Mouse (Mus musculus): Measurements from ENCODE around the gene Gpank1.
"Not testable (repeated sequence)": the region's sequence is repeated elsewhere in the genome, so short reads cannot be mapped to it uniquely, and the experiment has no call there.

Gpank1 gene

DNA sequence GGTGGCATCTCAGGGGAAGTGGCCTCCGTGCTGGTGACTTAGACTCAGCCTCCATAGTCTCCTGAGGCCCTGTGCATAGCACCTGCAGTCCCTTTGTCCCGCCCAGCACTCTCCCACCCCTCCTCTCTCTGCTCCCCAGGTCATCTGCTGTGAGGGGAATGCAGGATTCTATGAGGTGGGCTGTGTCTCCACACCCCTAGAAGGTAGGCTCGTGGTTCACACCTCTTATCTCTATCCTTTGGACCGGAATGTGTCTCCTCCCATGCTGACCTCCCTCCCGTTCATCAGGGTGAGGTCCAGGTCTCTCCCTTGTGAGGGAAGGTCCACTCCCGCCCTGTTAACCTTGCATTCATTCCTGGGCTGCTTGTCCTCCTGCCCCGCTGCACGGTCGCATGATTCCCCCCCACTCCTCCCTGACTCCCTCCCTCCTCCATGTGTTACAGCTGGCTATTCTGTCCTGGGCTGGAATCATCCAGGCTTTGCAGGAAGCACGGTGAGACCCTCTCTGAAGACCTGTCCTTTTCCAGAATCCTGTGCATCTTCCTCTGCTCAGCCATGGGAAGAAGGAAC, 21.0 kb upstream of the Gpank1 start:
- DNase-seq (ENCODE audit: low spot score in 2 of 2) = no peak

DNA sequence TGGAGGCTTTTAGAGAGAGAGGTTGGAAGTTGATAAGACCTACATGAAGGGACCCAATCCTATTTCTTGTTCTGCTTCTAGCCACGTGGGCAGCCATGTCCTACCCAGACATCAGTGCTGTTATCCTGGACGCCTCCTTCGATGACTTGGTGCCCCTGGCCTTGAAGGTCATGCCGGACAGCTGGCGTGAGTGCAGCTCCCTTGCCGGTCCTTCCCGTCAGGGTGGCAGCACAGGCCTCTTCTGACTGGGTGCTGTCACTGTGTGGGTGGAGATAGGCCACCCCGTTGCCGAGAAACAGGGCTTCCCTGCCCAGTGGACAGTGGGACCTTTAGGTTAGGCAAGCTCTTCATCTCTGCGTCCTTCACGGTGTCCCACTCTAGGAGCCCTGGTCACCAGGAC, 20.1 kb upstream of the Gpank1 start:
- no peak for DNase-seq (ENCODE audit: low spot score in 2 of 2)

DNA sequence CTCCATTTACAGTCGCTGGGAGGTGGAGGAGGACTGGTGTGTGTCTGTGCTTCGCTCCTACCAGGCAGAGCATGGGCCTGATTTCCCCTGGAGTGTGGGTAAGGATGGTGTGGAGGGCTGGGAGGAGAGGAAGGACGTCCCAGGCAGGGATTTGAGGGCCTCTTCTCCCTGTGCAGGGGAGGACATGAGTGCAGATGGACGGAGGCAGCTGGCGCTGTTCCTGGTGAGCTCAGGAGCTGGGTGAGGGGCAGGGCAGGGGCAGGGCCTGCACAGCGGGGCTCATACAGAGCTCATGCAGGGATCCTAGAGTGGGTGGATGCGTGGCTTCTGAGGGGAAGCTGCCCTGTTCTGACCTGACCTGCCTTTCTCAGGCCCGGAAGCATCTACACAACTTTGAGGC, 19.0 kb upstream of the Gpank1 start:
- DNase-seq (ENCODE audit: low spot score in 2 of 2) = no peak

DNA sequence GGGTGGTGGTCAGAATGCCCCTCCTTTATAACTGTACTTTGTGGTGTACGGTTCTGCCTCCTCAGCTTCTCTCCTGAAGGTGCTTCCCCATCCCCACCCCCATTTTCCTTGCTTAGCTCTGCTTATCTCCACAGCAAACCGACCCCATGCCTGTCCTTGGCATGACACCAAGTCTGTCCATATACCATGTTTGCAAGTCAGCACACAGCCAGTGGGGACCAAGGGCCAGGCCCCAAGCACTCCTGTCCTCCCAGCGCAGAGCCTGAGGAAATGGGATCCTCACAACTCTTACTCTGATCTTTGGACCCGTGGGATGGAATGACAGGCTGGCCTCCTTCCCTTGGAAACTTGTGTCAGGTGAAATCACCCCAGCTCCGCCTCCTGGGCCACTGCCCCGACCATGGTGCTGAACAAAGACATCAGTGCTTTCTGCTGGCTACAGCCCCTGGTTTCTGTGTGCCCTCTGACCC, 18.0 kb upstream of the Gpank1 start:
- DNase-seq (ENCODE audit: low spot score in 2 of 2) = no peak

DNA sequence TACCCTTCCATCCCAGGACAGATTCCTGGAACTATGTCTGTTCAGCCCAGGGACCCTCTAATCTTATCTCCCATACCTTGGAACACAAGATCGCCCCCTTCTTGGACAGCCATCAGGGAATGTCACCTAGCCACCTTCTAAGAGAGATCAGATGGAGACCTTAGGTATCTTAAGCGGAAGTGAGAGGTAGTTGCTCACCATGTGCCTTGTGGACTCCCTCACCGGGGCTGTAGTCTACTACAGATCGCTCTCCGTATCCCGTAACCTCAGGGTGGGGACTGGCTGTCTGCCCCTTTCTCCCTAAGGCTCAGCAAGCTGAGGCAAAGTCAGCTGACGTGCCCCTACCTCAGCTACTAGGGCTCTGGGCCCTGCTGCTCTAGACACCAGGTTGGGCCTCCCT, 17.2 kb upstream of the Gpank1 start:
- no peak for DNase-seq (ENCODE audit: low spot score in 2 of 2)

DNA sequence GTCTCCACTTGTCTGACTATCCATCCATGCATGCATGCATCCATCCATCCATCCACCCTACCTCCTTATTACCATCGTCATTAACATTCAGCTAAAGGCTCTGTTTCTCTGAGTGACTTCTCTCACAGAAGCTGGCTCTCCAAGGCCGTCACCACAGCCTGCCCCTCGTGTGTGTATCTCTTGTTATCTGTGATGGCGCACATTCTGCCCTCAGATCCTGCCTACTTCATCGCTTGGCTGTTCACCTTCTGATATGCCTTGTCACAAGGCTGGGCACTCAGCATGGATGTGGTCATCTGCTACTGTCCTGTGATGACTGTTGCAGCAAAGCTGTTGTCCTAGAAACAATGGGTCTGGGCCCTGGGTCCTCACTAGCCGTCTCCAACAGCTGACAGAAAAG, 16.5 kb upstream of the Gpank1 start:
- DNase-seq (ENCODE audit: low spot score in 2 of 2) = no peak

DNA sequence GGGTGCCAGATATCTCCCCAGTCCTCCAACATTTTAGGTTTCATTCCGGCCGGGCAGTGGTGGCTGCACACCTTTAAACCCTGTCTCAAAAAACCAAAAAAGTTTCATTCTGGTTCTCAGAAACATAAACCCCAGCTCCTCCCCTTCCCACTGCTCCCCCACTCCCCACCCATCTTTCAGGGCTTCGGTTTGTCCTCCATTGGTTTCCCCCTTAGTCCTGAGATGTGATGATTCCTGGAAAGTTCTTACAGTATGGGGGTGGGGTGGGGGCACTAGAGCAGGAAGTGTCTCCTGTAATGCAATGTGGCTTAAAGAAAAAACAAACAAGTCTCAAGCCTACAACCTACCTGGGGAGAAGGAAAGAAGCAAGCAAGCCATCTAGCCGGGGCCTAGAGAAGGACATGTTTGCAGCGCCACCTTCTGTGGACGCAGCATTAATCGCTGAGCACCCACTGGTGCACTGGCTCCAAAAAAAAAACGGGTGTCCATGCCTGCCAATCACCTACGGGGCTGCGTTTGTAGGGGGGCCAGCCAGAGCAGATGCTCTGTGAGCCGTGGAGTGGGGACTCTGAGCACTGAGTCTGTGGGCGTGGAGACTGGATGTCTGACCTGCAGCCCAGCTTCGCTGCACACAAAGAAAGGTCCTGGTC, 15.4 kb upstream of the Gpank1 start:
- peak in 1 of 2 experiments; percentile 39 for DNase-seq (ENCODE audit: low spot score in 2 of 2)

DNA sequence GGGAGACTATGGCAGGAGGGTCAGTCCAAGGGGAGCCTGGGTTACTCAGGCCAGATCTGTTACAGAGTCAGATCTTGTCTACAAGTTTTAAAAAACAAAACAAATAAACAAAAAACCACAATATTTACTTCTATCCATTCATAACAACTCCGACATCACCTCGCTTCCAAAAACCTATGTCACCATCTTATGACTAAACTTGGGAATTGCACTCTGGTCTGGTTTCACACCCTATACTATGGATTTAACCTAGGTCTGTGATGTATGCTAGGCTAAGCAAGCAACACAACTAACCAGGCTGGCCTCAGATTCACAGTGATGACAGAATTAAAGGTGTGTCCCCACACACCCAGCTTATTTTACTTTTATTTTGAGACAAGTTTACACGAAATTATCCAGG, 14.7 kb upstream of the Gpank1 start:
- no peak for DNase-seq (ENCODE audit: low spot score in 2 of 2)

DNA sequence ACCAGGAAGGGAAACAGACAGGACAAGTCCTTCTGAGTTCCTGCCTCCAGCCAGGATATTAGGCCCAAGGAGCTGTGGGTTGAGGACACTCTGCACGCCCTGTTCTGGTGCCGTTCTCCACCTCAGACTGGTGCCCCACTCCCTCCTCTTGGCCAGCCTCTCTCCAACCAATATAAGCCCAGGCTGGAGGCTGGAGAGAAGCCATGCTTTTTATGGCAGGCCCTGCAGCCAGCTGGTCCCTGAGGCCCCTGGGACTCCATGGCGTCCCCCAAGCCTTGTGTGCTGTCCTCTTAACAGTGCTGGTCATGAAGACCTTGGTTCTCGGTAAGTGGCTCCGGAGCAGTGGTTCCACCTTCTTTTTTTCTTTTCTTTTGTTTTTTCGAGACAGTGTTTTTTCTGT, 13.2 kb upstream of the Gpank1 start, which contains the start of gene Ly6g5c:
Gene Ly6g5c (plus strand): TSS at position 183 of the 400 bp plus-strand sequence.
- DNase-seq (ENCODE audit: low spot score in 2 of 2) = no peak

DNA sequence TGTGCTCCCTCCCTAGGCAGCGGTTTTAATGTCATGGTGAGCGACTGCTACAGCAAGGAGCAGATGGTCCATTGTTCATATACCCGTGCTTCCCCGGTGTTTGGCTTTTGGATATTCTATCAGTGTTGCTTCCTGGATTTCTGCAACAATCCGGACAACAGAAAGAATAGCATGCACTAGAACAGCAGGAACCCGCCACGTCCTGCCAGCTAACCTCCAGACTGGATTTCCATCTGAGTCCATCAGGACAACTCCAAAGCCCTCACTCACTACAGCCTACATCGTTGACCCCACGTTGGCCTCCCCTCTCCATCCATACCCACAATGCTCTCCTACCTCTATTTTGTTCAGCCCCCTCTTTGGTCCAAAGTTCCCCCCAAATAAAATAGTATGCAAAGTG, 9.5 kb upstream of the Gpank1 start:
- DNase-seq (ENCODE audit: low spot score in 2 of 2) = no peak

DNA sequence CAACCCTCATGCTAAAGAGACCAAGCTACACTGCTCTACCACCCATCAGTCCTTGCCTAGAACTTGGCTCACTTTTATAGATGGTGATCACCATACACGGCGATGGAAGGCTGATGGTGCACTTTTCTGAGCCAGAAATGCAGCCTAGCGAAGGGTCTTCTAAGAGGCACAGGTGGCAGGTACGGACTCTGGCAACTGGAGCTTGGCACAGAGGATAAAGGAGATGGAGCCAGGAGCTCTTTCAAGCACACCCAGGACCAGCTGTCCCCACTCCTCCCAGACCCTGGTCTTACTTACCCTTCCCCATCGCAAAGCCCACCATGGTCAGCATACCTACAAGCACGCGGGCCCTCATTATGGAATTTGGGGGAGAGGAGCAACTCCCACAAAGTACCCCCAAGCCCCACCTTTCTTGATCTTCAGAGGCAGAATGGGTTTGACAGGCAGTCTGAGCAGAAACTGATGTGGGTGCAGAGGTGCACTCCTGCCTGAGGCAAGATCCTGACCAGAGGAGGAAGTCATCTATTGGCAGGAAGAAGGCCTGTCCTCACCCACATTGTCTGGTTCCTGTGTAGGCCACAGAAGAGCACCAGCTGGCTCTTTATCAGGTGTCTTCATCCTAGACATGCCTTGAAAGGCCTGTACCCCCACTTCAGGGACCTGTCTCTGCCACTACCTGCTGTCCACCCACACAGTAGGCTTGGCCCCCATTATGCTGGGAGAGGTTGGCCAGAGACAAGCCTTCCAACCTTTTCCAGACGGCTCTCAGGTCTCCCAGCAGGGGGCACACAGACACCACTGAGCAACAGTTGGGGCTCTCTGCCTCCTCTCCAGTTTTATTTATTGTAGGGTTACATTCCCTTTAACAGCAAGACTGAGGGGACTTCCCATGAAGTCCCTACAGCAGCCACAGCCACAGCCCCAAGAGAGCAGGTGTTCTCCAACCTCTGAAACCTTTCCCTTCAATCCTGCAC, 5.9 kb upstream of the Gpank1 start, which contains the start of gene Ly6g5b:
Gene Ly6g5b (minus strand): TSS at position 383 of the 974 bp plus-strand sequence.
- peak; percentile 32 to 61 for DNase-seq (ENCODE audit: low spot score in 2 of 2)

DNA sequence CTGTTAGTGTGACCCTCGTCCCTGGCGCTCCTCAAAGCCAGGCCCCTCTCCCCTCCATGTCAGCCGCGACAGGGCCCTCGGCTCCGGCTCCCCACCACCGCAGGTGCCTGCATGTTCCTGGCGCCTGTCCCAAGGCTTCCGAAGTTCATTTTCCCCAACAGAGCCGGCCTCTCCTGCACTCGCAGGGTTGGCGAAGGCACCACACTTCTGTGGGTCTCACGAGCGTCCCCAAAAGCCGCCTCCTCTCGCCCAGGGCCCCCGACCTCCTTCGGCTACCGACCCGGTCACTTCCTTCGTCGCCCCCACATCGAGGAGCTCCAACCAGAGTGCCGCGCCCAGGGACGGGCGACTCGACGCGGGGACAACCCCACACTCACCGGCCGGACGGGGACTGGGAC, 511 bp upstream of the Gpank1 start:
- DNase-seq (ENCODE audit: low spot score in 2 of 2) = peak in 1 of 2 experiments; percentile 44

DNA sequence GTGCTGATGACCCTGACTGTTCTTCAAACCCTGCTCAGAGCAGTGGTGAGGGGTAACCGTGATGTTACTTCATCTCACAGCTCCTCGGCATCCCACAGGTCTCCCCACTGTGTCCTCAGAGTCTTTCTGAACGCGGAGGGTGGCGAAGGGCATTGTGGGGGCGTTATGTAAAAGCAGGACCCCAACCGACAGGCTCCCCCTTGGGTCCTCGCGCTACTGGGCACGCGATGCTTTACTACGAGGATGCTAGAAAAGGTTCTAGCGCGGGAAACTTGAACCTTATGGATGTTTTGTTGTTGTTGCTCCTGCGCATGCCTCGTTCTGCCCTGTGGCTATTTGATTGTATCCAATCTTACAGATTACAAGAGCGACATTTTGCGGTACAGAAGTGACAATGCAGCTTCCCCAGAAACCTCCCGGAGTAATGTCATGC, 632 bp downstream of the Gpank1 start, which contains the start of gene Csnk2b:
Gene Csnk2b (minus strand): TSS at position 183 of the 433 bp plus-strand sequence.
- peak; percentile 39 to 43 for DNase-seq (ENCODE audit: low spot score in 2 of 2)

DNA sequence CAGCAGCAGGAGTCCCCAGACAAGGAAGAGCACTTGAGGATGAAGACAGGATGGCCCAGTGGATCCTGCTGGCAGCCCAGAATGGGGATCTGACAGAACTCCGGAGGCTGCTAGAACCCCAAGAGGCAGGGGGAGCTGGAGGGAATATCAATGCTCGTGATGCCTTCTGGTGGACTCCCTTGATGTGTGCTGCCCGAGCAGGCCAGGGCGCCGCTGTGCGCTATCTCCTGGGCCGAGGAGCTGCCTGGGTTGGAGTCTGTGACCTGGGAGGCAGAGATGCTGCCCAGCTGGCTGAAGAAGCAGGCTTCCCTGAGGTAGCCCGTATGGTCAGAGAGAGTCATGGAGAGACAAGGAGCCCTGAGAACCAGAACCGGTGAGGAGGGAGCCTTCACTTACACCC, 2.0 kb downstream of the Gpank1 start:
- DNase-seq (ENCODE audit: low spot score in 2 of 2) = not testable (repeated sequence)

DNA sequence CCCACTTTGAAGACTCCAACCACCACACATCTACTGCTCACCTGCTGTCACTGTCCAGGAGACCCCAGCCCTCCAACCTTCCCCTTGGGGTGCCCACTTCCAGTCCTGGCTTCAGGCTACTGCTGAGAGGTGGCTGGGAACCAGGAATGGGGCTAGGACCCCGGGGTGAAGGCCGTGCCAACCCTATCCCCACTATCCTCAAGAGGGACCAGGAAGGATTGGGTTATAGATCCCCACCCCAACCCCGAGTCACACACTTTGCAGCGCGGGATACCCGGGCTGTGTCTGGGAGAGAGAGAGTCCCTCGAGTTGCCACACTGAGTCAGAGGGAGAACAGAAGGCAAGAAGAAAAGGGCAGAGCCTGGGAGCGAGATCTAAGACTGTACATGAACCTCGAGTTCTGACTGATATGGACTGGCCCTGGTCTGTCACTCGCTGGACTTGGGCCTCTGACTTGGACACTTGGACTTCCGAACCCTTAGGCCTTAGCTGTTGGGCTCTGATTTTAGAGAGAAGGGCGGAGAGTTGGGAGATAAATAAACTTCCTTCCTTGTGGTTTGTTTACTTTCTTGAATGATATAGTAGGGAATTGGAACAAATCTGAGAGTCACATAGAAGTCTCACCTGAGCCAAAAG, 3.1 kb downstream of the Gpank1 start:
- not testable (repeated sequence) for DNase-seq (ENCODE audit: low spot score in 2 of 2)

DNA sequence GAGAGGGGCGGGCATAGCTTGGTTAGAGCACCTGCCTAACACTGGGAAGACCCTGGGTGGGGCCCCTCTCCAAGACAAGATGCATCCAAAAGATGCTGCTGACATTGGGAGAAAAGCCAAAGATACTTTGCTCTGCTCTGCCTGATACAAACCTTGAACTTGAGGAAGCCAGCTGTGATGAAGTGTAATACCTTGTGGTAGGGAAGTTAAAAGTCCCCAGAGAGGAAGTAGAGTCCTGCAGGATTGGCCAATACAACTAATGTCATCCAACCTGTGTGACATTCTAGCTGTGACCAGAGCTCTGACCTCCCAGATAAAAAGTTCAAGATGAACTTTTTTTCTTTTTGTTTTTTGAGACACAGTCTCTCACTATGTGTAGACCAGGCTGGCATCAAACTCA, 3.8 kb downstream of the Gpank1 start:
- DNase-seq (ENCODE audit: low spot score in 2 of 2) = no peak

DNA sequence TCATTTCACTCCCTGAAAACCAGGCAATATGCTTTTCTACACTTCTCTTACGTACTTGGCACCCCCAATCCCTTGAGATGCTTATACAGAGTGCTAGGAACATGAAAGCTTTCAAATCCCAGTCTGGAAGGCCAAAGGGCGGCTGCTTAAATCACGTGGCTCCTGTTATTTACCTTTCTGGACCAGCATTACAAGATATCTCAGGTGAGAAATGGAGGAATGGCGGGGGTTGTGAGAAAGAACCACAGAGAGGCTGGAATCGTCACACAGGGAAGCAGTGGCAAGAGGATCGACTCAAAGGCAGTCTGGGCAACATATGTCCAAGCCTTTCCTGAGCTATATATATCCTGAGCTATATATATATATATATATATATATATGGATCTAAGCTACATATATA, 4.3 kb downstream of the Gpank1 start:
- no peak for DNase-seq (ENCODE audit: low spot score in 2 of 2)

DNA sequence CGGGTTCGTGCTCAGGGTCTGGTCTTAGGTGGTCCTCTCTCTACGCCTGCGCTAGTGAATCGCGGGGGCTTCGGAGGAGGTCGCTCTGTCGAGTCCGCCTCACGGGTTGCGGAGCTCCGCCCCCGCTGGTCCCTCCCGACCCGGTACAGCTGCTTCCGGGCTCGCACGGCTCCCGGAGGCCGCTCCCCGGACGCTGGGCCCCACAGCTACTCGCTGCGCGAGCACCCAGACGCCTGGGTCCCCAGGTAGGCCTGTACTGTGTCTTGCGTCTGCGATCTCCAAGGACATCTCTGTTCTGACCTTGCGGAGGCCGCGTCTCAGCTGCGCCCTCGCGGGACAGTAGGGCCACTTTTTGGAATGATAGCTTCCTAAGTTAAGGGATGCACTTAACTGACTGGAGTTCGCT, 5.0 kb downstream of the Gpank1 start, which contains the start of gene D17H6S53E:
Gene D17H6S53E (plus strand): TSS at position 168 of the 406 bp plus-strand sequence.
- DNase-seq (ENCODE audit: low spot score in 2 of 2) = peak; percentile 77 to 82

DNA sequence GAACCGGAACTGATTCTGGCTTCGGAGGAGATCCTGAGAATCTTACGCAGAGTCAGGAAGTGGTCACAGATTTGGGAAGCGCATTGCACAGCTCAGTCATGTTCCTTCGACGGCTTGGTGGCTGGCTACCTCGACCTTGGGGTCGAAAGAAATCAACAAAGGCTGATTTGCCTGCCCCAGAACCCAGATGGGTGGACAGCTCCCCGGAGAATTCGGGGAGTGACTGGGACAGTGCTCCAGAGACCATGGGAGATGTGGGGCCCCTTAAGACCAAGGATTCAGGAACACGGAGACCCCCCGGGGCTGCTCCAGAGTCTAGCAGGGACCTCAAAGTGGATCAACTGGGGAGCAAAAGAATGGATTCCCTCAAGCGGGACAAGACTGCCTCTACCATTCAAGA, 5.8 kb downstream of the Gpank1 start:
- no peak for DNase-seq (ENCODE audit: low spot score in 2 of 2)

DNA sequence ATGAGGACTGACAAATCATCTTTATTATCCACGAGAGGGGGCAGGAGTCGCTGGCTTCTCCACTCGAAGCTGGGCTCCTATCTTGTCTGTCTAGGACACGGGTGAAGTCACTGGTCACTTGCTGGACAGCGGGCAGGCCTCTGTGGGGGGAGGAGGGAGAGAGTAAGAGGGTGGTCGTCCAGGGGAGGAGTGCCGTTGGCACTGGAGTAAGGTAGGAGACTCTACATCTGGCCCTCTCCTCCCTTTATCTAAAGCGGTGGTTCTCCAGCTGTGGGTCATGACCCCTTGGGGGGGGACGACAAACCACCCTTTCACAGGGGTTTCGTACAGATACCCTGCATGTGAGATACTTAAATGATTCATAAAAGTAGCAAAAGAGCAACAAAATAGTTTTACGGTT, 7.7 kb downstream of the Gpank1 start:
- no peak for DNase-seq (ENCODE audit: low spot score in 2 of 2)

DNA sequence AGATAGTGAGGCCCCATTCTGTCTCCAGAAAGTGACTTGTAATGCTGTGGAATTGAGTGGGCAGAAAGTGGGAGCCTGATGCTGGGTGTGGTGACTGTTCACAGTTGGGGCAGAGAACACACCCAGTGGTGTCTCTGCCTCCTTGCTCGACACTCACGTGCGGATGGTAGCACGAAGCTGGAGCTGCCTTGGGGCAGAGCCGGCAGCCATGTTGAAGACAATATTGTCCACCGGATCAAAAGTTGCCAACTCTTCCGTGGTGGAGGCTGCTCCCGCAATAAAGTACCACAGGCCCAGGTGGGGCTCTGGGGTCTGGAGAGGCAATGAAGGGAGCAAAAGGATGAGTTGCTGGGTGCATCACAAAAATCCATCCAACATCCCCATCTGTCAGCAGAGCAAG, 9.8 kb downstream of the Gpank1 start:
- DNase-seq (ENCODE audit: low spot score in 2 of 2) = no peak
